Comparison of ENCODE assay signal across 14 mouse cellular contexts in genomic region chrX:159731421-159731820, GRCm38 (mm10).
"Had no signal": no experiment of that assay in that cellular context is flagged by ENCODE, and none has a peak within 500 bp of the region (broad histone marks: within the 10 kb centered on the region; RNA-seq: fewer than 3 reads in every experiment).

No protein-coding gene starts in this region.

- H3K27me3 ChIP-seq: neural tube, embryonic 12.5 days; stomach, embryonic 15.5 days had no signal

- ATAC-seq: midbrain, embryonic 16.5 days had no signal

- H3K36me3 ChIP-seq: midbrain, embryonic 10.5 days; midbrain, embryonic 12.5 days; neural tube, embryonic 12.5 days; stomach, embryonic 15.5 days had no signal

- H3K4me2 ChIP-seq: lung, embryonic 14.5 days; midbrain, embryonic 12.5 days; neural tube, embryonic 12.5 days; stomach, embryonic 15.5 days had no signal

- H3K27ac ChIP-seq: midbrain, embryonic 10.5 days; midbrain, embryonic 12.5 days; neural tube, embryonic 12.5 days; stomach, embryonic 15.5 days; stomach, postnatal 0 days had no signal

- H3K9ac ChIP-seq: lung, embryonic 14.5 days; midbrain, embryonic 12.5 days; neural tube, embryonic 12.5 days; stomach, embryonic 15.5 days had no signal

- DNase-seq: lung, adult 18-20 months; lung, embryonic 14.5 days; lung, postnatal 10 days; lung, postnatal 4 days; midbrain, embryonic 14.5 days; right cerebral cortex, postnatal 14 days; thymus, adult 2 months; thymus, postnatal 36 days had no signal

- H3K4me3 ChIP-seq: midbrain, embryonic 10.5 days; midbrain, embryonic 12.5 days; neural tube, embryonic 12.5 days; stomach, embryonic 15.5 days had no signal

- H3K4me1 ChIP-seq: midbrain, embryonic 10.5 days; midbrain, embryonic 12.5 days; neural tube, embryonic 12.5 days; stomach, embryonic 15.5 days had no signal
